15 mouse cellular contexts compared by ENCODE assay signal in genomic region chr14:76713946-76714345, GRCm38 (mm10).
DNase-seq lines count a peak whose midpoint lies in the region; ATAC-seq lines count a peak whose summit lies in the region.
"Had no signal": no experiment of that assay in that cellular context is flagged by ENCODE, and none has a peak within 500 bp of the region (broad histone marks: within the 10 kb centered on the region; RNA-seq: fewer than 3 reads in every experiment).

No protein-coding gene starts in this region.

- H3K4me3 ChIP-seq in heart, embryonic 16.5 days (ENCODE audit: low read length): no peak overlapping the region
- H3K4me3 ChIP-seq in liver, embryonic 13.5 days (replicated peaks): no peak overlapping the region
- H3K4me3 ChIP-seq in midbrain, embryonic 11.5 days (ENCODE audit: low read depth, low read length): no peak overlapping the region
- H3K4me3 ChIP-seq: embryonic facial prominence, embryonic 10.5 days; forebrain, embryonic 10.5 days; limb, embryonic 13.5 days had no signal

- H3K27ac ChIP-seq in heart, embryonic 16.5 days (ENCODE audit: low read length): 0 out of 2 replicates have a peak overlapping the region, but pooled peaks have one; percentile 1
- no peak overlapping the region for H3K27ac ChIP-seq in liver, embryonic 13.5 days
- no peak overlapping the region for H3K27ac ChIP-seq in midbrain, embryonic 11.5 days (ENCODE audit: low read depth, low read length)
- H3K27ac ChIP-seq: embryonic facial prominence, embryonic 10.5 days; forebrain, embryonic 10.5 days; hindbrain, postnatal 0 days; limb, embryonic 13.5 days had no signal

- no peaks in the 10 kb centered on the region for H3K9me3 ChIP-seq in heart, embryonic 16.5 days (replicated peaks; ENCODE audit: control insufficient read depth, low read length)
- no peaks in the 10 kb centered on the region for H3K9me3 ChIP-seq in liver, embryonic 13.5 days (replicated peaks)
- no peaks in the 10 kb centered on the region for H3K9me3 ChIP-seq in midbrain, embryonic 11.5 days (ENCODE audit: control insufficient read depth, low read length)
- H3K9me3 ChIP-seq: embryonic facial prominence, embryonic 10.5 days; forebrain, embryonic 10.5 days had no signal

- no peaks in the 10 kb centered on the region for H3K27me3 ChIP-seq in heart, embryonic 16.5 days (ENCODE audit: control insufficient read depth, insufficient read depth, low read length)
- no peaks in the 10 kb centered on the region for H3K27me3 ChIP-seq in liver, embryonic 13.5 days
- H3K27me3 ChIP-seq in midbrain, embryonic 11.5 days (ENCODE audit: control insufficient read depth, insufficient read depth, low read length): no peaks in the 10 kb centered on the region
- H3K27me3 ChIP-seq: limb, embryonic 13.5 days had no signal

- peaks cover 24% of the 10 kb centered on the region for H3K4me1 ChIP-seq in heart, embryonic 16.5 days (ENCODE audit: control insufficient read depth, insufficient read depth, low read length)
- H3K4me1 ChIP-seq in liver, embryonic 13.5 days (replicated peaks): peaks cover 23% of the 10 kb centered on the region
- H3K4me1 ChIP-seq in midbrain, embryonic 11.5 days (ENCODE audit: control insufficient read depth, insufficient read depth, low read length): no peaks in the 10 kb centered on the region

- H3K9ac ChIP-seq in heart, embryonic 16.5 days (ENCODE audit: low read length): no peak overlapping the region; the same call in 1 of the 2 replicates
- H3K9ac ChIP-seq in liver, embryonic 13.5 days: no peak overlapping the region
- no peak overlapping the region for H3K9ac ChIP-seq in midbrain, embryonic 11.5 days (ENCODE audit: low read length)
- H3K9ac ChIP-seq: limb, embryonic 13.5 days had no signal

- H3K4me2 ChIP-seq in heart, embryonic 16.5 days (ENCODE audit: low read depth, low read length): no peak overlapping the region
- H3K4me2 ChIP-seq in liver, embryonic 13.5 days: no peak overlapping the region
- H3K4me2 ChIP-seq in midbrain, embryonic 11.5 days: no peak overlapping the region
- H3K4me2 ChIP-seq: limb, embryonic 13.5 days had no signal

- peak; percentile 43 for DNase-seq in embryo, embryonic 10 days (ENCODE audit: low spot score)
- DNase-seq in embryo, embryonic 11 days: no peak
- DNase-seq in kidney, adult 9 months: peak; percentile 57
- DNase-seq in kidney, adult 11 months: no peak
- DNase-seq in liver, embryonic 13.5 days: peak; percentile 24
- DNase-seq in ovary, adult 18-20 months (ENCODE audit: low spot score): no peak
- no peak for DNase-seq in midbrain, embryonic 11.5 days (ENCODE audit: low spot score, missing footprints)
- DNase-seq: cerebellum, adult 11 months; gastrocnemius, postnatal 10 days; right cerebral cortex, postnatal 14 days had no signal

- peak; percentile 37; the same call in 1 of the 2 replicates for ATAC-seq in heart, embryonic 16.5 days (replicated peaks; ENCODE audit: extremely low read depth, insufficient read depth, low FRiP score)
- ATAC-seq in liver, embryonic 13.5 days (ENCODE audit: low read depth): peak; percentile 26; the same call in 1 of the 2 replicates
- ATAC-seq in midbrain, embryonic 11.5 days (ENCODE audit: low FRiP score): no peak
- ATAC-seq: hindbrain, postnatal 0 days had no signal

- WGBS in heart, embryonic 16.5 days: 27% methylated on average over 7 of the region's 7 CpGs
- 8% methylated on average over 7 of the region's 7 CpGs for WGBS in liver, embryonic 13.5 days (ENCODE audit: insufficient replicate concordance)
- 72% methylated on average over 7 of the region's 7 CpGs for WGBS in midbrain, embryonic 11.5 days

- no peaks in the 10 kb centered on the region for H3K36me3 ChIP-seq in heart, embryonic 16.5 days (ENCODE audit: control insufficient read depth, insufficient read depth)
- no peaks in the 10 kb centered on the region for H3K36me3 ChIP-seq in liver, embryonic 13.5 days
- H3K36me3 ChIP-seq in midbrain, embryonic 11.5 days (ENCODE audit: control insufficient read depth, insufficient read depth, low read length): no peaks in the 10 kb centered on the region
- H3K36me3 ChIP-seq: embryonic facial prominence, embryonic 10.5 days; forebrain, embryonic 10.5 days; limb, embryonic 13.5 days had no signal

Comparison
In these comparisons a context has a peak if more than half of its experiments do, and no peak if none do; other contexts are left out.
1. DNase-seq: peak in embryo, embryonic 10 days (single experiment), kidney, adult 9 months (single experiment) and liver, embryonic 13.5 days (single experiment); none in embryo, embryonic 11 days (single experiment), kidney, adult 11 months (single experiment), ovary, adult 18-20 months (single experiment) and midbrain, embryonic 11.5 days (single experiment).